Mouse (Mus musculus): ENCODE measurements around the gene Sufu. TPM values are rescaled to one million over a fixed set of nuclear protein-coding genes. Genes with fewer than 3 reads are reported as not detected.

Gene Sufu
- polyA plus RNA-seq, 1 experiment: 15.0 TPM

DNA sequence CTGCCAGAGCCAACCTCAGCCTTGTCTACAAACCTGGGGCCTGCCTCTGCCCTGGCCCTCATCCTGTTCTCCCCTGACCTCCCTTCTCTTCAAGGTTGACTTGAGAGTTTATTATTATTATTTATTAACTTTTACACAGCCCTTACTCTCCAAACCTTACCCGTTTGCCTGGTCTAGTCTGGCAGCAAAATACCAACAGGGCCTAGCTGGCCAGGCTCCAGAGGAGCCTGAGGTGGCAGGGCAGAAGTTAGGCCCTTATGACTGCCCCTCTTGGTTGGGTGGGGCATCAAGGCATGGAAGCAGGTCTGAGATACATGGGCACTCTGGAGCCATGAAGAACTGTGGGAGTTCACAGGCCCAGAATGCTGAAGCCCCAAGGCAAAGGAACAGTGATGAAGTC, 111.1 kb downstream of the Sufu start:
- no peaks in the 10 kb centered on the region for H3K27me3 ChIP-seq (ENCODE audit: control insufficient read depth, insufficient read depth, low read length)
- peaks cover 36% of the 10 kb centered on the region for H3K4me1 ChIP-seq (ENCODE audit: control insufficient read depth, insufficient read depth, low read length)
- no peak overlapping the region for H3K4me3 ChIP-seq (replicated peaks; ENCODE audit: insufficient read depth, low read depth, low read length)
- TF ChIP-seq POLR2A (IDR thresholded peaks at IDR 0.05; ENCODE audit: borderline replicate concordance, insufficient read depth, low read length): no peak
- TF ChIP-seq CTCF (IDR thresholded peaks at IDR 0.05; ENCODE audit: borderline replicate concordance, insufficient read depth, low read depth, low read length): no peak
- H3K27ac ChIP-seq (ENCODE audit: insufficient read depth, low read length): peak overlapping the region; percentile 38
- WGBS: 8% methylated on average over 1 of the region's 1 CpGs
- DNase-seq: no peak

DNA sequence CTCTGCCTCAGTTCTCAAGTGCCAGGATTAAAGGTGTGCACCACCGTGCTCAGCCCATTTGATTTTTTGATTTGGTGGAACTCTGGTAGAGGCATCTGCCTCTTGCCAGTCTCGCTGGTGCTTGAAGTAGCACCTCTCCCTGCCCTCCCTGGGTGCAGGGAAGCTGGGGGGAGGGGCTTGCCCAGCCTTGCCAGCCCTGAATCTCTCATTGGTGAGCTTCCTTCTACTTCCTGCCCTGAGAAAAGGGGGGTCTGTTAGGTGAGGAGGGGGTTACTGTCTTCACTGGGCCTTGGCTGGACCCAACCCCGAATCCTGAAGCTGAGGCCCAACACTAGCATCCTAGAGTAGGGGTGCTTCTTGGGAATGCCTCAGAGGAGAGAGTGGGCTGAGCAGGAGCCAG, 112.0 kb downstream of the Sufu start:
- DNase-seq: no peak
- Histone ChIP-seq H3K27me3 (ENCODE audit: control insufficient read depth, insufficient read depth, low read length) (no peaks in the 10 kb centered on the region), H3K27ac (ENCODE audit: insufficient read depth, low read length) (peak overlapping the region; percentile 29), H3K4me1 (ENCODE audit: control insufficient read depth, insufficient read depth, low read length) (peaks cover 36% of the 10 kb centered on the region), H3K4me3 (replicated peaks; ENCODE audit: insufficient read depth, low read depth, low read length) (no peak overlapping the region)
- 44% methylated on average over 3 of the region's 3 CpGs for WGBS
- TF ChIP-seq CTCF (IDR thresholded peaks at IDR 0.05; ENCODE audit: borderline replicate concordance, insufficient read depth, low read depth, low read length) (no peak), POLR2A (IDR thresholded peaks at IDR 0.05; ENCODE audit: borderline replicate concordance, insufficient read depth, low read length) (no peak)

DNA sequence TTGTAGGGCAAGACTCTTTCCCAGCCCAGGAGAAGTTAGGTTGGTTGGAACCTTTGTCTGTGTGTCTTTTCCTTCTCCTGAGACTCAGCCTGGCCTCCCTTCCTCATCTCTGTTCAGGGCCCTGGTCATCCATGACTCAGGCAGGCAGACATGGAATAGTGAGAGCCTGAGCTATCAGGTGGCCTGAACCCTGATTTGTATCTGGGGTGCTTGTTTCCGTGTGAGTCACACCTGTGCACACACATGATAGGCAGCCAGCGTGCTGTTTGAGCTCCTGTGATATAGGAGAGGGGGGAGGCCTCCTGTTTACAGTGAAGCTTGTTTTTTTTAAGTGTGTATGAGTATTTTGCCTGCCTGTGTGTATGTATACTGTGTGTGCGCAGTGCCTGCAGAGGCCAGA, 112.5 kb downstream of the Sufu start:
- Histone ChIP-seq H3K27me3 (ENCODE audit: control insufficient read depth, insufficient read depth, low read length) (no peaks in the 10 kb centered on the region), H3K27ac (ENCODE audit: insufficient read depth, low read length) (peak overlapping the region; percentile 29), H3K4me3 (replicated peaks; ENCODE audit: insufficient read depth, low read depth, low read length) (no peak overlapping the region), H3K4me1 (ENCODE audit: control insufficient read depth, insufficient read depth, low read length) (peaks cover 36% of the 10 kb centered on the region)
- WGBS: 10% methylated on average over 3 of the region's 3 CpGs
- TF ChIP-seq CTCF (IDR thresholded peaks at IDR 0.05; ENCODE audit: borderline replicate concordance, insufficient read depth, low read depth, low read length) (no peak), POLR2A (IDR thresholded peaks at IDR 0.05; ENCODE audit: borderline replicate concordance, insufficient read depth, low read length) (no peak)
- DNase-seq: no peak

DNA sequence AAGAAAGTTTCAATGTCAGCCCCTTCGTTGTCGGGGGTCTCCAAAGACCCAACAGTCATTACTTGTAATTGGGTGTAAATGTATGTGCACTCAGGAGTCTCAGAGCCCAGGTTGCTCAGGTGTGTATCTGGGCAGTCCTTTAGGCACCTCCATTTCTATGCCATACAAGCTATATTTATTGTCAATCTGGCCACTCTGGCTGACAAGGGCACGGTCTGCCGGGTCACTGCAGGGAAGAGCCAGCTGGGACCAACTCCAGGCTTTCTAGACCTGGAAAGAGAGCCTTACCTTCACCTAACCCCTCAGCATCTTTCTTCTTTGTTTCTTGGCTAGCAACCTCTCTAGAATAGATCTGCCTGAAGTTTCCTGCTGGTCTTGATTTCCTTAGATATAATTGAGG, 113.0 kb downstream of the Sufu start:
- WGBS: 41% methylated on average over 4 of the region's 4 CpGs
- Histone ChIP-seq H3K4me3 (replicated peaks; ENCODE audit: insufficient read depth, low read depth, low read length) (no peak overlapping the region), H3K4me1 (ENCODE audit: control insufficient read depth, insufficient read depth, low read length) (peaks cover 36% of the 10 kb centered on the region), H3K27me3 (ENCODE audit: control insufficient read depth, insufficient read depth, low read length) (no peaks in the 10 kb centered on the region), H3K27ac (ENCODE audit: insufficient read depth, low read length) (peak overlapping the region; percentile 29)
- DNase-seq: peak; percentile 64 to 70
- TF ChIP-seq POLR2A (IDR thresholded peaks at IDR 0.05; ENCODE audit: borderline replicate concordance, insufficient read depth, low read length): no peak
- no peak for TF ChIP-seq CTCF (IDR thresholded peaks at IDR 0.05; ENCODE audit: borderline replicate concordance, insufficient read depth, low read depth, low read length)

DNA sequence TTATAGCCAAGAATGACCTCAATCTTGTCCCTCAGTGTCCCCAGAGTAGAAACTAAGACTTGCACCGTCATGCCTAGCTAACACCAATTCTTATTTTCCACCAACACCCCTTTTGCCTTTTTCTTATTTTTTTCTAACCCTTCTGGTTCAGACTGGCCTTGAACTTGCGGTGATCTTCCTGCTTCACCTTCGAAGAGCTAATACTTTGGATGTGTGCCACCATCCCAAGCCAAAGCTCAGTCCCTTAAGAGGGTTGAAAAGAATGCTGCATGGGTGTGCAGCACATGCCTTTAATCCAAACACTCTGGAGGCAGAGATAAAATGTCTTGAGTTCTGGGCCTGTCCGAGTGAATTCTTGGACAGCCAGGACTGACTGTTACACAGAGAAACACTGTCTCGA, 113.7 kb downstream of the Sufu start:
- Histone ChIP-seq H3K4me1 (ENCODE audit: control insufficient read depth, insufficient read depth, low read length) (peaks cover 34% of the 10 kb centered on the region), H3K27me3 (ENCODE audit: control insufficient read depth, insufficient read depth, low read length) (no peaks in the 10 kb centered on the region), H3K27ac (ENCODE audit: insufficient read depth, low read length) (no peak overlapping the region; the same call in 1 of the 2 replicates), H3K4me3 (replicated peaks; ENCODE audit: insufficient read depth, low read depth, low read length) (no peak overlapping the region)
- TF ChIP-seq POLR2A (IDR thresholded peaks at IDR 0.05; ENCODE audit: borderline replicate concordance, insufficient read depth, low read length) (no peak), CTCF (IDR thresholded peaks at IDR 0.05; ENCODE audit: borderline replicate concordance, insufficient read depth, low read depth, low read length) (no peak)
- DNase-seq: no peak
- 46% methylated on average over 5 of the region's 5 CpGs for whole genome bisulfite sequencing

DNA sequence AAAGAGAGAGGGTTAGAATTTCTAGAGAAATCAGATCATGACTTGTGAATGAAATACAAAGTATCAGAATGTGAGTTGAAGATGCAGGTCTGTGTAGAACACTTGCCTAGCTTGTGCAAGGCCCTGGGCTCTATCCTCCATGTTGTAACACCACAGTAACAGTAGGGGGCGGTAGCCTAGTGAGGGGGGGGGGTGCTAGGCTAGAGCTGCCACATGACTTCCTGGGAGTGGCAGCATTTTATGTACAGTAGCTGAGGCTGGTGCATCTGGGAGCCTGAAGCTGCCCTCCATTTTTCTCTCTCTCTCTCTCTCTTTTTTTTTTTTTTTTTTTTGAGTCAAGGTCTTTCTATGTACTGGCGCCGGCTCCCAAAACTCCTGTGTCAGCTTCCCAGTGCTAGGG, 114.1 kb downstream of the Sufu start:
- H3K27ac ChIP-seq (ENCODE audit: insufficient read depth, low read length): no peak overlapping the region
- H3K27me3 ChIP-seq (ENCODE audit: control insufficient read depth, insufficient read depth, low read length): no peaks in the 10 kb centered on the region
- no peak overlapping the region for H3K4me3 ChIP-seq (replicated peaks; ENCODE audit: insufficient read depth, low read depth, low read length)
- H3K4me1 ChIP-seq (ENCODE audit: control insufficient read depth, insufficient read depth, low read length): peaks cover 30% of the 10 kb centered on the region
- TF ChIP-seq CTCF (IDR thresholded peaks at IDR 0.05; ENCODE audit: borderline replicate concordance, insufficient read depth, low read depth, low read length) (peak; percentile 40; the same call in 1 of the 2 replicates), POLR2A (IDR thresholded peaks at IDR 0.05; ENCODE audit: borderline replicate concordance, insufficient read depth, low read length) (no peak)
- WGBS: 64% methylated on average over 3 of the region's 3 CpGs
- DNase-seq: no peak

DNA sequence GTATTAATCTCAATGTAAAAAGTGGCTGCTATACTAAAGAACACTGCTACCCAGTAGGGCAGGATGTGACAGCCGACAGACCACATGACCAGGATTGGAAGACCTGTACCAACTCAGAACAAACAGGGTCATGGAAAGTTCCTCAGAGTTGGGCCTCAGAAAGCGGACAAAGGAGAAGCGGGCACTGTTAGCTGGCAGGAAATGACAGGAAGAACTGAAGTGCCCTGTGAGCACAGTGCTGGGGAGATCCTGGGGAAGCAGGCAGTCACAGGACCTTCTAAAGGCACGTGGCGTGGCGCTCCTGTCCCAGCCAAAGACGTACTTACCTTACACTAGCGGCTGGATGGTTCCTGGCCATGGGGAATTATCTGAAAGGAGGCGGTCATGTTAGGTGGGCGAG, 114.6 kb downstream of the Sufu start:
- H3K27ac ChIP-seq (ENCODE audit: insufficient read depth, low read length): no peak overlapping the region
- H3K27me3 ChIP-seq (ENCODE audit: control insufficient read depth, insufficient read depth, low read length): no peaks in the 10 kb centered on the region
- peaks cover 27% of the 10 kb centered on the region for H3K4me1 ChIP-seq (ENCODE audit: control insufficient read depth, insufficient read depth, low read length)
- no peak for DNase-seq
- 68% methylated on average over 10 of the region's 10 CpGs for WGBS
- H3K4me3 ChIP-seq (replicated peaks; ENCODE audit: insufficient read depth, low read depth, low read length): no peak overlapping the region
- TF ChIP-seq POLR2A (IDR thresholded peaks at IDR 0.05; ENCODE audit: borderline replicate concordance, insufficient read depth, low read length) (no peak), CTCF (IDR thresholded peaks at IDR 0.05; ENCODE audit: borderline replicate concordance, insufficient read depth, low read depth, low read length) (no peak)

DNA sequence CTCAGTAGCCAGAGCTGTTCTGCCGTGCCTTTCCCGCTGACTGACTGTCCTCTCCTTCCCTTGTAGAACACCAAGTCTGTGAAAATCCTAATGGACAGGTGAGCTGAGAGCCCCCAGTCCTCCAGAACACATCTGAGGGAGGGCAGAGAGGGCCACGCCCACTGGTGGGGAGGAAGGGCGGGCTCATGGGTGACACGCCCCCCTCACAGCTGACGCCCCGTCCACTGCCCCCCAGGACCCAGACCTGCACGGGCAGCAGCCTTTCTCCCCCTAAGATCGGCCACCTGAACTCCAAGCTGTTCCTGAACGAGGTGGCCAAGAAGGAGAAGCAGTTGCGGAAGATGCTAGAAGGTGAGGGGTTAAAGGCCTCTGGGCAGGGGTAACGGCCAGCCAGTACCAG, 117.7 kb downstream of the Sufu start:
- Histone ChIP-seq H3K27me3 (ENCODE audit: control insufficient read depth, insufficient read depth, low read length) (no peaks in the 10 kb centered on the region), H3K4me3 (replicated peaks; ENCODE audit: insufficient read depth, low read depth, low read length) (no peak overlapping the region), H3K4me1 (ENCODE audit: control insufficient read depth, insufficient read depth, low read length) (peaks cover 7% of the 10 kb centered on the region), H3K27ac (ENCODE audit: insufficient read depth, low read length) (no peak overlapping the region)
- TF ChIP-seq POLR2A (IDR thresholded peaks at IDR 0.05; ENCODE audit: borderline replicate concordance, insufficient read depth, low read length) (no peak), CTCF (IDR thresholded peaks at IDR 0.05; ENCODE audit: borderline replicate concordance, insufficient read depth, low read depth, low read length) (no peak)
- no peak for DNase-seq
- WGBS: 73% methylated on average over 12 of the region's 12 CpGs

All from cerebellum, adult 2 months (tissue).